Comparison of ENCODE assay signal across 7 mouse cellular contexts in the genomic region with DNA sequence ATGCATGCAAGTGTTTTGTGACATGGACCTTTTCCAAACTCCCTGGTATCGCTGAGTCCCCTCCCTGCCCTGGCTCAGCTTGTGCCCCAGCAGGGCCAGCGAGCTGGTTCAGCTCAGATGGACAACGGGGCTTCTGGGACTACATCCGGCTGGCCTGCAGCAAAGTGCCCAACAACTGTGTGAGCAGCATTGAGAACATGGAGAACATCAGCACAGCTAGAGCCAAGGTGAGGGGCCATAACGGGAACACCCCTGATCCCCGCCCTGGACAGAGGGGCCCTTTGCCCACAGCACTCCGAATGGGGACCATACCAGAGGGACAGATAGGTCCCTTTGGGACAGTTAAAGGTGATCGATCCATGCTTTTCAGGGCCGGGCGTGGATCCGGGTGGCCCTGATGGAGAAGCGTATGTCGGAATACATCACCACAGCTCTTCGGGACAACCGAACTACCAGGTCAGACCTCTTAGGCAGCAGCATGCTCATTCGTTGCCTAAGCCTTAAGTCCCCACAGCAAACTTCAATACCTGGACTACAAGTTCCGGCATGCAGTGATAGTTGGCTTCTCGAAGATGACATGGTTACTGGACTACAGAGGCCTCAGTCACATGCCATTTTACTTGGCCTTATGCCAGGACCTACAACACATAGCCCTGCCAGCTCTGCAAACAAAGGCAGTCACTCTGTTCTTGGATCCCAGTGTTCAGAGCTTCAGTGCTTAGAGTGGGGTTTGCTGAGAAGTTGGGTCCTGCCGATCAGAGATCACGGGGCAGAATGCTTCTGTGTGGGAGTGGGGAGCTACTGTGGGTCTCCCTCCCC. TPM values are rescaled to one million over a fixed set of nuclear protein-coding genes. Genes with fewer than 3 reads are reported as not detected.
DNase-seq lines count a peak whose midpoint lies in the region; ATAC-seq and TF ChIP-seq lines count a peak whose summit lies in the region.

No protein-coding gene starts in this region.

- no peaks in the 10 kb centered on the region for H3K9me3 ChIP-seq in MEL (replicated peaks; ENCODE audit: insufficient read depth, low read length)

- H3K27ac ChIP-seq in MEL (ENCODE audit: control insufficient read depth, low read depth, low read length), result no peak overlapping the region

- TF ChIP-seq POLR2A in MEL (IDR thresholded peaks at IDR 0.05; ENCODE audit: control insufficient read depth in 1 of 2, insufficient read depth in 1 of 2, low read depth in 1 of 2, low read length in 2 of 2, poor library complexity in 1 of 2), result no peak

- DNase-seq in kidney, adult 9 months, result peak; percentile 74
- DNase-seq in kidney, adult 18-20 months, result no peak
- peak; percentile 38 for DNase-seq in MEL (ENCODE audit: low read depth, low spot score)
- DNase-seq in kidney, postnatal 36 days, result peak; percentile 57 to 68
- no peak for DNase-seq in T-cell, adult 2 months (ENCODE audit: low spot score)
- no peak for DNase-seq in gastrocnemius, adult 8-10 months (ENCODE audit: low spot score in 2 of 2)

- TF ChIP-seq EP300 in MEL (IDR thresholded peaks at IDR 0.05; ENCODE audit: low read depth in 1 of 2, low read length in 2 of 2), result no peak

- no peaks in the 10 kb centered on the region for H3K36me3 ChIP-seq in MEL (ENCODE audit: control insufficient read depth in 1 of 2, insufficient read depth in 2 of 2, low read length in 2 of 2)

- ATAC-seq in cerebellum, adult (ENCODE audit: insufficient number of reproducible peaks, low FRiP score, low TSS enrichment), result 0 out of 2 replicates have a peak, but pooled peaks have one; percentile 27

- no peaks in the 10 kb centered on the region for H3K27me3 ChIP-seq in MEL (ENCODE audit: control insufficient read depth in 1 of 2, insufficient read depth in 2 of 2, low read length in 2 of 2)

- no peak for TF ChIP-seq RAD21 in MEL (IDR thresholded peaks at IDR 0.05; ENCODE audit: low read depth, low read length)

- no peak overlapping the region for H3K4me3 ChIP-seq in MEL (ENCODE audit: control insufficient read depth in 1 of 2, insufficient read depth in 1 of 2, low read depth in 2 of 2, low read length in 2 of 2)

- no peaks in the 10 kb centered on the region for H3K4me1 ChIP-seq in MEL (ENCODE audit: control insufficient read depth in 1 of 2, insufficient read depth in 2 of 2, low read length in 2 of 2)

- TF ChIP-seq CTCF in MEL (IDR thresholded peaks at IDR 0.05 in 2 of 3, conservative IDR thresholded peaks at IDR 0.05 in 1 of 3; ENCODE audit: control insufficient read depth in 1 of 3, insufficient read depth in 1 of 3, low read depth in 2 of 3, low read length in 3 of 3, poor library complexity in 1 of 3, severe bottlenecking in 1 of 3), result no peak

- no peaks in the 10 kb centered on the region for H3K79me2 ChIP-seq in MEL (ENCODE audit: control insufficient read depth, insufficient read depth, low read length, poor library complexity)

- H3K9ac ChIP-seq in MEL (ENCODE audit: control insufficient read depth, low read depth, low read length, poor library complexity, severe bottlenecking), result no peak overlapping the region

TF ChIP-seq in MEL, 35 proteins besides CTCF, POLR2A, EP300 and RAD21:
- no peak for TF ChIP-seq UBTF (IDR thresholded peaks at IDR 0.05; ENCODE audit: borderline replicate concordance, insufficient read depth, low read depth, low read length)
- TF ChIP-seq POLR2AphosphoS5 (IDR thresholded peaks at IDR 0.05; ENCODE audit: borderline replicate concordance, low read depth, low read length), result no peak
- TF ChIP-seq NELFE (IDR thresholded peaks at IDR 0.05; ENCODE audit: low read depth, low read length), result no peak
- TF ChIP-seq USF1 (IDR thresholded peaks at IDR 0.05; ENCODE audit: low read depth, low read length), result peak; percentile 44; the same call in 1 of the 2 replicates

RNA-seq across cellular contexts. Expression of a gene that starts 5.0 kb away (rescaled TPM):
- 0.39 and 0.42 TPM in 2 replicates for total RNA-seq in MEL (2012; rRNA removed)
- polyA plus RNA-seq in MEL (2012; ENCODE audit: insufficient read depth in 1 of 2, insufficient read length in 2 of 2, low read depth in 1 of 2, low replicate concordance in 2 of 2, missing spikeins in 1 of 2), result 1 to 10 TPM in 1 of 2 experiments, not detected in 1; 2.1 TPM
- under 1 TPM in 1 of 4 experiments, not detected in 3; 0.21 TPM for total RNA-seq in gastrocnemius, adult 8-10 months (2022)

RNA-seq across cellular contexts. Expression of a gene that starts 9.5 kb away (rescaled TPM):
- 174 and 183 TPM in 2 replicates for total RNA-seq in MEL (2012; rRNA removed)
- polyA plus RNA-seq in MEL (2012; ENCODE audit: insufficient read depth in 1 of 2, insufficient read length in 2 of 2, low read depth in 1 of 2, low replicate concordance in 2 of 2, missing spikeins in 1 of 2), result 100 to 1,000 TPM in 1 of 2 experiments, not detected in 1; 325 TPM
- total RNA-seq in gastrocnemius, adult 8-10 months (2022), result 10 to 100 TPM; 61.2 to 72.2 (median 66.7) TPM

RNA-seq across cellular contexts. Expression of a gene that starts 31.9 kb away (rescaled TPM):
- 14.5 and 14.7 TPM in 2 replicates for total RNA-seq in MEL (2012; rRNA removed)
- 10 to 100 TPM in 1 of 2 experiments, not detected in 1; 42.1 TPM for polyA plus RNA-seq in MEL (2012; ENCODE audit: insufficient read depth in 1 of 2, insufficient read length in 2 of 2, low read depth in 1 of 2, low replicate concordance in 2 of 2, missing spikeins in 1 of 2)
- 10 to 100 TPM; 12.2 to 21.8 (median 17.0) TPM for total RNA-seq in gastrocnemius, adult 8-10 months (2022)

RNA-seq across cellular contexts. Expression of a gene that starts 32.2 kb away (rescaled TPM):
- total RNA-seq in MEL (2012; rRNA removed), result 0.23 and 0.36 TPM in 2 replicates
- polyA plus RNA-seq in MEL (2012; ENCODE audit: insufficient read depth in 1 of 2, insufficient read length in 2 of 2, low read depth in 1 of 2, low replicate concordance in 2 of 2, missing spikeins in 1 of 2), result under 1 TPM in 1 of 2 experiments, not detected in 1; 0.35 TPM
- total RNA-seq in gastrocnemius, adult 8-10 months (2022), result 1 to 10 TPM in 1 of 4 experiments, not detected in 3; 1.0 TPM

RNA-seq across cellular contexts. Expression of a gene that starts 49.3 kb away (rescaled TPM):
- total RNA-seq in MEL (2012; rRNA removed), result 1.8 and 2.0 TPM in 2 replicates
- polyA plus RNA-seq in MEL (2012; ENCODE audit: insufficient read depth in 1 of 2, insufficient read length in 2 of 2, low read depth in 1 of 2, low replicate concordance in 2 of 2, missing spikeins in 1 of 2), result 1 to 10 TPM in 1 of 2 experiments, not detected in 1; 8.8 TPM
- total RNA-seq in gastrocnemius, adult 8-10 months (2022), result 1 to 10 TPM in 3 of 4 experiments, under 1 TPM in 1; 0.97 to 1.5 (median 1.2) TPM

Comparison
In these comparisons a context has a peak if more than half of its experiments do, and no peak if none do; other contexts are left out.
1. DNase-seq: peak in kidney, adult 9 months (single experiment), MEL (single experiment) and kidney, postnatal 36 days (2 of 2); none in kidney, adult 18-20 months (single experiment), T-cell, adult 2 months (single experiment) and gastrocnemius, adult 8-10 months (0 of 2).